Mouse (Mus musculus) gonadal fat pad, adult 2 months (tissue): ENCODE results near the gene Znrd1. TPM values are rescaled to one million over a fixed set of nuclear protein-coding genes. Genes with fewer than 3 reads are reported as not detected.

ENCODE experiments used
- DNase-seq: peaks from one replicate; pipeline ENCODE4 v3.0.0-alpha.2; 2012; ENCODE audit warnings: low read depth
- polyA plus RNA-seq: library from polyadenylated mRNA; depleted of rRNA; stranded (reverse); fragments of >200 nt; gene quantifications from 2 replicates; pipeline ENCODE4 v1.2.3, GENCODE M21; 2012; rRNA removed

Znrd1 gene
- polyA plus RNA-seq, 1 experiment = 26.1 TPM

GRCm38 (mm10) chr17:36927496-36928120 is 30.8 kb downstream of the Znrd1 start:
- DNase-seq = no peak

- DNase-seq = no peak
Measured at GRCm38 (mm10) chr17:36923491-36923890, 34.9 kb downstream of the Znrd1 start.

- DNase-seq = no peak
Measured at GRCm38 (mm10) chr17:36922715-36923114, 35.6 kb downstream of the Znrd1 start.

GRCm38 (mm10) chr17:36920239-36920638 is 38.1 kb downstream of the Znrd1 start:
- DNase-seq = peak; percentile 55

- DNase-seq = no peak
Measured at GRCm38 (mm10) chr17:36915076-36915475, 43.3 kb downstream of the Znrd1 start.

- DNase-seq = no peak
Measured at GRCm38 (mm10) chr17:36914108-36914507, 44.3 kb downstream of the Znrd1 start.

GRCm38 (mm10) chr17:36912031-36912430 is 46.3 kb downstream of the Znrd1 start:
- no peak for DNase-seq

- no peak for DNase-seq
Measured at GRCm38 (mm10) chr17:36909802-36910201, 48.6 kb downstream of the Znrd1 start.

- DNase-seq = no peak
Measured at GRCm38 (mm10) chr17:36908235-36908634, 50.1 kb downstream of the Znrd1 start.

Other genes with a start within 250 kb of the Znrd1 start
- gene H2-M10.5, start 185.6 kb downstream of the Znrd1 start, polyA plus RNA-seq = not detected in 2 replicates
- not detected in 2 replicates for gene H2-M10.6, start 146.4 kb downstream of the Znrd1 start, polyA plus RNA-seq
- gene Trim26, start 121.4 kb downstream of the Znrd1 start, polyA plus RNA-seq = 39.2 and 43.9 TPM in 2 replicates
- 0.15 TPM in 1 of 2 replicates, not detected in the other for gene Trim15, start 91.3 kb downstream of the Znrd1 start, polyA plus RNA-seq
- gene Trim10, start 89.0 kb downstream of the Znrd1 start, polyA plus RNA-seq = 0.13 and 0.27 TPM in 2 replicates
- gene Trim40, start 68.4 kb downstream of the Znrd1 start, polyA plus RNA-seq = not detected in 2 replicates
- 0.04 TPM in 1 of 2 replicates, not detected in the other for gene Trim31, start 60.4 kb downstream of the Znrd1 start, polyA plus RNA-seq
- gene Rnf39, start 15.6 kb downstream of the Znrd1 start, polyA plus RNA-seq = 1.1 TPM in 2 replicates
- 39.7 and 48.5 TPM in 2 replicates for gene Ppp1r11, start 6.8 kb downstream of the Znrd1 start, polyA plus RNA-seq
- 2.5 and 4.5 TPM in 2 replicates for gene Znrd1as, start within 50 bp of the Znrd1 start, polyA plus RNA-seq
- gene 2410137M14Rik, start 22.7 kb upstream of the Znrd1 start, polyA plus RNA-seq = not detected in 2 replicates
- gene H2-M5, start 31.0 kb upstream of the Znrd1 start, polyA plus RNA-seq = 0.16 and 0.18 TPM in 2 replicates
- 4.5 and 4.7 TPM in 2 replicates for gene Zfp57, start 42.6 kb upstream of the Znrd1 start, polyA plus RNA-seq
- not detected in 2 replicates for gene Mog, start 64.8 kb upstream of the Znrd1 start, polyA plus RNA-seq
- 17.3 and 21.3 TPM in 2 replicates for gene Gabbr1, start 87.4 kb upstream of the Znrd1 start, polyA plus RNA-seq
- not detected in 2 replicates for gene Olfr90, start 129.9 kb upstream of the Znrd1 start, polyA plus RNA-seq
- not detected in 2 replicates for gene Olfr91, start 139.7 kb upstream of the Znrd1 start, polyA plus RNA-seq
- not detected in 2 replicates for gene Olfr92, start 161.5 kb upstream of the Znrd1 start, polyA plus RNA-seq
- not detected in 2 replicates for gene Olfr93, start 202.9 kb upstream of the Znrd1 start, polyA plus RNA-seq
- 0.55 and 0.59 TPM in 2 replicates for gene Ubd, start 235.3 kb upstream of the Znrd1 start, polyA plus RNA-seq
- not detected in 2 replicates for gene Olfr94, start 242.4 kb upstream of the Znrd1 start, polyA plus RNA-seq